Mouse (Mus musculus) G1E (cell line): ENCODE data around the gene Btk. TPM values are rescaled to one million over a fixed set of nuclear protein-coding genes. Genes with fewer than 3 reads are reported as not detected.

Experiments used
- ATAC-seq: 2 replicates; pipeline ENCODE4 v1.8.0; 2016; ENCODE audit warnings: mild to moderate bottlenecking; ENCODE audit not compliant: insufficient number of reproducible peaks, poor library complexity, low FRiP score, severe bottlenecking; ENCODE audit errors: extremely low read depth
- DNase-seq: peaks from one replicate; pipeline ENCODE4 v3.0.0; 2012; ENCODE audit warnings: low spot score
- H3K27me3 ChIP-seq: 2 replicates; pipeline ENCODE4 v1.6.1; 2012; ENCODE audit warnings: mild to moderate bottlenecking, low read length, inconsistent platforms; ENCODE audit not compliant: insufficient read depth
- H3K36me3 ChIP-seq: replicated peaks from 2 replicates; pipeline ENCODE3; 2012; ENCODE audit warnings: mild to moderate bottlenecking, inconsistent platforms
- H3K4me1 ChIP-seq: 2 replicates; pipeline ENCODE4 v1.6.1; 2012; ENCODE audit warnings: low read depth, low read length, inconsistent platforms, mixed read lengths; ENCODE audit not compliant: insufficient read depth
- H3K4me3 ChIP-seq: 2 replicates; pipeline ENCODE4 v1.5.1; 2012; ENCODE audit warnings: low read depth, mild to moderate bottlenecking, inconsistent platforms, low read length, moderate library complexity, mixed read lengths
- H3K9me3 ChIP-seq: replicated peaks from 2 replicates; pipeline ENCODE4 v1.6.1; 2012; ENCODE audit warnings: inconsistent platforms
- CTCF ChIP-seq: IDR thresholded peaks from 2 replicates; pipeline ENCODE4 v1.5.1; 2012; ENCODE audit warnings: low read depth, low read length, inconsistent platforms, mixed read lengths
- GATA1 ChIP-seq: IDR thresholded peaks from 2 replicates; pipeline ENCODE4 v1.6.1; 2012; ENCODE audit warnings: borderline replicate concordance, low read length, inconsistent platforms, mixed read lengths
- GATA2 ChIP-seq: IDR thresholded peaks from 2 replicates; pipeline ENCODE4 v1.6.1; 2012; ENCODE audit warnings: low read depth, low read length, inconsistent platforms, borderline replicate concordance
- POLR2AphosphoS5 ChIP-seq: IDR thresholded peaks from 2 replicates; pipeline ENCODE4 v1.6.1; 2012; ENCODE audit warnings: low read depth, low read length, inconsistent platforms; ENCODE audit not compliant: insufficient replicate concordance
- TAL1 ChIP-seq: conservative IDR thresholded peaks from 2 replicates; pipeline ENCODE4 v1.6.1; 2012; ENCODE audit warnings: low read depth, low read length, inconsistent platforms, mixed read lengths
- polyA plus RNA-seq: library from polyadenylated mRNA; stranded (reverse); fragments of >175 nt; gene quantifications from 2 replicates; pipeline ENCODE4 v1.2.3, GENCODE M21; 2012
- total RNA-seq, 2 experiments: library from RNA; stranded (forward) in 1 of 2; stranded (reverse) in 1 of 2; fragments of 200-1000 nt in 1 of 2; fragments of >200 nt in 1 of 2; fragmentation: Nextera tagmentation in 1 of 2; gene quantifications; 2 replicates each; pipeline ENCODE4 v1.2.3; 2014 to 2017

Gene Btk
- total and polyA plus RNA-seq, 3 experiments, result 10.9 to 62.8 (median 48.8) TPM

- H3K4me3 ChIP-seq, result no peak overlapping the region
- H3K4me1 ChIP-seq, result peaks cover 9% of the 10 kb centered on the region; the same call in 1 of the 2 replicates
- H3K27me3 ChIP-seq, result no peaks in the 10 kb centered on the region
- TF ChIP-seq GATA2 (no peak), GATA1 (no peak), POLR2AphosphoS5 (no peak), CTCF (no peak), TAL1 (no peak)
- H3K9me3 ChIP-seq, result no peaks in the 10 kb centered on the region
- H3K36me3 ChIP-seq, result peaks cover 70% of the 10 kb centered on the region
- DNase-seq, result no peak
- no peak for ATAC-seq
These were observed 28.9 kb downstream of the Btk start for GRCm38 (mm10) chrX:134554425-134554824.

GRCm38 (mm10) chrX:134553326-134553725, 30.0 kb downstream of the Btk start:
- Histone ChIP-seq H3K9me3 (no peaks in the 10 kb centered on the region), H3K27me3 (no peaks in the 10 kb centered on the region), H3K36me3 (peaks cover 72% of the 10 kb centered on the region), H3K4me1 (peaks cover 9% of the 10 kb centered on the region; the same call in 1 of the 2 replicates), H3K4me3 (no peak overlapping the region)
- DNase-seq (no peak), ATAC-seq (no peak)
- TF ChIP-seq POLR2AphosphoS5 (no peak), TAL1 (no peak), CTCF (no peak), GATA2 (no peak), GATA1 (no peak)

GRCm38 (mm10) chrX:134550903-134551302, 32.5 kb downstream of the Btk start:
- no peak for DNase-seq
- H3K4me3 ChIP-seq, result no peak overlapping the region
- no peaks in the 10 kb centered on the region for H3K9me3 ChIP-seq
- H3K36me3 ChIP-seq, result peaks cover 74% of the 10 kb centered on the region
- ATAC-seq, result no peak; the same call in 1 of the 2 replicates
- TF ChIP-seq GATA1 (no peak), POLR2AphosphoS5 (no peak), GATA2 (no peak), TAL1 (no peak), CTCF (no peak)
- no peaks in the 10 kb centered on the region for H3K27me3 ChIP-seq
- peaks cover 9% of the 10 kb centered on the region; the same call in 1 of the 2 replicates for H3K4me1 ChIP-seq

GRCm38 (mm10) chrX:134547330-134547729, 36.0 kb downstream of the Btk start:
- H3K9me3 ChIP-seq, result no peaks in the 10 kb centered on the region
- H3K36me3 ChIP-seq, result peaks cover 71% of the 10 kb centered on the region
- H3K4me1 ChIP-seq, result peaks cover 2% of the 10 kb centered on the region
- DNase-seq (no peak), ATAC-seq (no peak)
- TF ChIP-seq GATA2 (no peak), POLR2AphosphoS5 (no peak), CTCF (no peak), GATA1 (no peak), TAL1 (no peak)
- H3K27me3 ChIP-seq, result no peaks in the 10 kb centered on the region
- no peak overlapping the region for H3K4me3 ChIP-seq

- TF ChIP-seq TAL1, result no peak
- no peak for TF ChIP-seq CTCF
- TF ChIP-seq GATA1, result no peak
- no peak for TF ChIP-seq POLR2AphosphoS5
- no peak for TF ChIP-seq GATA2
- H3K9me3 ChIP-seq, result no peaks in the 10 kb centered on the region
- H3K36me3 ChIP-seq, result peaks cover 38% of the 10 kb centered on the region
- H3K27me3 ChIP-seq, result no peaks in the 10 kb centered on the region
- DNase-seq (no peak), ATAC-seq (no peak)
- peaks cover 3% of the 10 kb centered on the region for H3K4me1 ChIP-seq
- H3K4me3 ChIP-seq, result peak overlapping the region; percentile 73
These were observed 41.4 kb downstream of the Btk start for GRCm38 (mm10) chrX:134541955-134542308.

- ATAC-seq, result peak; percentile 71
- DNase-seq, result peak; percentile 43
- H3K4me3 ChIP-seq, result peak within 1 kb of the TSS; percentile 73
- H3K36me3 ChIP-seq, result peaks cover 38% of the 10 kb centered on the region
- H3K9me3 ChIP-seq, result no peaks in the 10 kb centered on the region
- H3K4me1 ChIP-seq, result peaks cover 3% of the 10 kb centered on the region
- no peaks in the 10 kb centered on the region for H3K27me3 ChIP-seq
- TF ChIP-seq GATA2 (no peak), TAL1 (no peak), CTCF (no peak), GATA1 (no peak), POLR2AphosphoS5 (no peak)
These were observed 42.0 kb downstream of the Btk start, which contains the start of gene Timm8a1 for GRCm38 (mm10) chrX:134541145-134541954. Gene Timm8a1 (minus strand): TSS chrX:134541865.
